Mouse (Mus musculus) ES-Bruce4 (cell line): ENCODE results near the gene Ankrd2.

Source experiments
- CTCF ChIP-seq: IDR thresholded peaks from one replicate; pipeline ENCODE4 v1.8.1; 2011; ENCODE audit warnings: low read depth, low read length
- POLR2A ChIP-seq: IDR thresholded peaks from one replicate; pipeline ENCODE4 v1.8.1; 2011; ENCODE audit warnings: low read length; ENCODE audit not compliant: insufficient read depth

DNA sequence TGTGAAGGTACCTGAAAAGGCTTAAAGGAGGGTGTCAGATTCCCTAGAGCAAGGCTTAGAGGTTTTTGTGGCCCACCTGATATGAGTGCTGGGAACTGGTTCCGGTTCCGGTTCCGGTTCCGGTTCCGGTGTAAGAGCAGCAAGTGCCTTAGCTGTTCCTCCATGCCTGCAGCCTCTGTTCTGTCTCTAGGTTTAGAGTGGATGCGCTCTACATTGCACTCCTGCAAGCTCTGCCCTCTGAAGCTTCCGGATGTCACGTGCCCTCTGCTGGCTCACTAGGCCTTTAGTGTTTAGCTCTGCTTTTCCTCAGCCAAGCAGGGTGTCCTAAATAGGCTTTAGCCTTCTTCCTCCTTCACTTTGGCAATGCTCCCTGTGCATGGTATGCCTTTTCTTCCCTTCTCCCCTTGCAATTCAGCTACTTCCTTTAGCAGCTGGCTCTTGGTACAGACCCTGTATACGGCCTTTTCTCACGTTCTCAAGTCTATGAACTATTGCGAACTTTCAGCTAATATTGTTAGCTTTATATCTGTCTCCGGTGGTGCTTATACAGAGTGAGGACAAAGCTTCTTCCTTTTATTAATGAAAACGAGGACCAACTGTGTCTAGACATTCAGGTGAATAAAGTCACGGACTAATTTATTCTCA is 53.4 kb downstream of the Ankrd2 start:
- TF ChIP-seq CTCF (no peak), POLR2A (no peak)
